Mouse (Mus musculus) urinary bladder, adult 2 months (tissue): ENCODE data around the gene Fanci. TPM values are rescaled to one million over a fixed set of nuclear protein-coding genes. Genes with fewer than 3 reads are reported as not detected.

Source experiments
- DNase-seq: peaks from one replicate; pipeline ENCODE4 v3.0.0; 2022; ENCODE audit warnings: low spot score
- polyA plus RNA-seq: library from polyadenylated mRNA; depleted of rRNA; stranded (reverse); fragments of >200 nt; gene quantifications from 2 replicates; pipeline ENCODE4 v1.2.3, GENCODE M21; 2012

Gene Fanci
- polyA plus RNA-seq, 1 experiment = 0.99 TPM

GRCm38 (mm10) chr7:79464776-79465420 lies 73.2 kb downstream of the Fanci start:
- no peak for DNase-seq

GRCm38 (mm10) chr7:79465461-79466044 lies 73.8 kb downstream of the Fanci start:
- no peak for DNase-seq

- DNase-seq = peak; percentile 100
These were observed 74.5 kb downstream of the Fanci start, which contains the start of gene Polg for GRCm38 (mm10) chr7:79466053-79466901. Gene Polg (minus strand): TSS chr7:79466362.

- DNase-seq = no peak
These were observed 76.2 kb downstream of the Fanci start for GRCm38 (mm10) chr7:79467951-79468350.

- DNase-seq = no peak
These were observed 77.3 kb downstream of the Fanci start for GRCm38 (mm10) chr7:79468994-79469393.

- no peak for DNase-seq
These were observed 78.0 kb downstream of the Fanci start for GRCm38 (mm10) chr7:79469766-79470165.

GRCm38 (mm10) chr7:79470718-79471117 lies 79.0 kb downstream of the Fanci start:
- DNase-seq = no peak

- DNase-seq = no peak
These were observed 79.7 kb downstream of the Fanci start for GRCm38 (mm10) chr7:79471436-79471835.

GRCm38 (mm10) chr7:79472792-79473191 lies 81.1 kb downstream of the Fanci start:
- no peak for DNase-seq

GRCm38 (mm10) chr7:79473496-79474194 lies 81.9 kb downstream of the Fanci start:
- DNase-seq = no peak

- no peak for DNase-seq
These were observed 83.2 kb downstream of the Fanci start for GRCm38 (mm10) chr7:79474831-79475399.

- no peak for DNase-seq
These were observed 94.8 kb downstream of the Fanci start for GRCm38 (mm10) chr7:79486528-79486927.

- no peak for DNase-seq
These were observed 102.2 kb downstream of the Fanci start for GRCm38 (mm10) chr7:79493915-79494314.

- DNase-seq = peak; percentile 77
These were observed 104.5 kb downstream of the Fanci start for GRCm38 (mm10) chr7:79495988-79496815.

GRCm38 (mm10) chr7:79496816-79497328 lies 105.1 kb downstream of the Fanci start:
- no peak for DNase-seq

- DNase-seq = no peak
These were observed 106.0 kb downstream of the Fanci start for GRCm38 (mm10) chr7:79497701-79498115.

GRCm38 (mm10) chr7:79498356-79498755 lies 106.6 kb downstream of the Fanci start:
- DNase-seq = no peak

GRCm38 (mm10) chr7:79498965-79499595 lies 107.4 kb downstream of the Fanci start:
- no peak for DNase-seq
